Mouse (Mus musculus): ENCODE results near the gene Rps26.
"Not testable (repeated sequence)": the region's sequence is repeated elsewhere in the genome, so short reads cannot be mapped to it uniquely, and the experiment has no call there.

Gene Rps26

GRCm38 (mm10) chr10:128640891-128641290 lies 14.3 kb upstream of the Rps26 start:
- no peak for DNase-seq

- DNase-seq, result no peak
These were observed 13.5 kb upstream of the Rps26 start for GRCm38 (mm10) chr10:128639999-128640398.

DNA sequence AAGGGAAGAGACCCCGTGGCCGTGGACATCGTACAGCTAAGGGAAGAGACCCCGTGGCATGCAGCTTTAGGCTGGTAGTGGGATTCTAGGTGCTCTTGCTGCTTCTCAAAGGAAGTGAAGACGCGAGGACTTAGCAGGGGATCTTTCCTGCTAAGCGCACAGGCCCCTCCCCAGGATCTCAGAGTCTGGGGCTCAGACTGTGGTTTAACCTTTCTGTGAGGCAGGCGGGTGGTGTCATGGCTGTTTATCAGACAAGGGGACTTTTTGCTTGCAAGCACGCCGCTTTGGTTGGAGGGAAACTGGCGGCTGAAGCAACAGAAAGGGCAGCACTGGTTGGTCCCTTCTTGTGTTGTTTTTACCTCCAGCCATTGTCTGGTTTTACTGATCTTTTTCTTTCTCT lies 10.5 kb upstream of the Rps26 start:
- DNase-seq, result no peak

GRCm38 (mm10) chr10:128636561-128636960 lies 10.0 kb upstream of the Rps26 start:
- DNase-seq, result no peak

DNA sequence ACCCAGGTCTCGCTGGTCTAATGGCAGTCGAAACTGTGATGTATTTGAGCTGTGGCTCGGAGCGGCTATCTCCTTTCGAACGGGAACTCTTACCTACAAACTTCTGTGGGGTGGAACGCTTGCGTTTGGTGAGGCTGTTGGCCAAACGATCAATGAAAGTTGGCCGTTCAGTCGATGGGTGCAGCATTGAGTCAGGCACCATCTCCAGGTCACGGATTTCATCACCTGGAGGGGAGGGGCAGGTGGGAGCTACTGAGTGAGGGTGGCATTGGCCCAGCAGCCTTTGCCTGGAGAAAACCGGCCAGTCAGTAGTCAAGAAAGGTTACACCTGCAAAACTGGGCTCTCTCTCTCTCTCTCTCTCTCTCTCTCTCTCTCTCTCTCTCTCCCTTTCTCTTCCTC lies 9.2 kb upstream of the Rps26 start:
- DNase-seq, result no peak

GRCm38 (mm10) chr10:128631571-128631970 lies 5.0 kb upstream of the Rps26 start:
- no peak for DNase-seq

DNA sequence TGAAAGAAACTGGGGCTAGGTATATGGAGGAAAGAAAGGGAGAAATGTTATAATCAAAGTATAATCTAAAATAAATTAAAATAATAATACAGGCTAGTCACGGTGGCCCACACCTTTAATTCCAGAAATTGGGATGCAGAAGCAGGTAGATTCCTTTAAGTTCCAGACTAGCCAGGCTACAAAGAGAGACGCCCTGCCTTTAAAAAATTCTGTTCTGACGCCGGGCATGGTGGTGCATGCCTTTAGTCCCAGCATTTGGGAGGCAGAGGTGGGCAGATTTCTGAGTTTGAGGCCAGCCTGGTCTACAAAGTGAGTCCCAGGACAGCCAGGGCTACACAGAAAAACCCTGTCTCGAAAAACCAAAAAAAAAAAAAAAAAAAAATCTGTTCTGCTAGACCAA lies 3.8 kb upstream of the Rps26 start:
- DNase-seq, result not testable (repeated sequence)

GRCm38 (mm10) chr10:128629746-128630145 lies 3.2 kb upstream of the Rps26 start:
- no peak for DNase-seq

DNA sequence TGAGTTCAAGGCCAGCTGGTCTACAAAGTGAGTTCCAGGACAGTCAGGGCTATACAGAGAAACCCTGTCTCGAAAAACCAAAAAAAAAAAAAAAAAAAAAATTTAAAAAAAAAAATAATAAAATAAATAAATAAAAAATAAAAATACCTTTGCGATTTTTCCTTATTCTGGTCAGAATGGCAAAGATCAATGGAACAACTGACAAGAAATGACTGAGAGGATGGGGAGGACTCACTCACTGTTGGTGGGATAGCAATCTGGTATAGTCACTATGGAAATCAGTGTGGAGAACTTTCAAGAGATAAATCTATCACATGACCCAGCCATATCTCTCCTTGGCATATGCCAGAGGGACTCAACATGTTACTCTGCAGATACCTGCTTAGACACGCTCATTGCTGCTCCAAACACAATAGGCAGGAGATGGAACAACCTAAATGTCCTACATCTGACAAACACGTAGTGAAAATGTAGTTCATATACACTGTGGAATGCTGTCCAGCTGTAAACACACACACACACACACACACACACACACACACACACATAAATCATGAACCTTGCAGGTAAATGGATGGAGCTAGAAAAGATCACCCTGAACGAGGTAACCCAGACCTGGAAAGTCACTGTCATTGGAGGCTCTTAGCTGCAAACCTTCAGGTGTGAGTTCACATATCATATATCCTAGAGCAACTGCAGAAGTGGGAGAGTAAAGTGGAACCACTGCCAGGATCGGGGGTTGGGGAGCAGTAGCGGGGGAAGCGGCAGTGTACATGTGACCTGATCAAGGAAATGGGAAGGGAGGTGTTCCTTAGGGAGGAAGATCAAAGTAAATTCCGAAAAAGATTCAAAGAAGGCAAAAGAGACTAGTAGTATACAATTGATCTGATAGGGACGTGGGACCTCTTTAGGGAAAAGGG lies 1.1 kb upstream of the Rps26 start:
- no peak for DNase-seq

DNA sequence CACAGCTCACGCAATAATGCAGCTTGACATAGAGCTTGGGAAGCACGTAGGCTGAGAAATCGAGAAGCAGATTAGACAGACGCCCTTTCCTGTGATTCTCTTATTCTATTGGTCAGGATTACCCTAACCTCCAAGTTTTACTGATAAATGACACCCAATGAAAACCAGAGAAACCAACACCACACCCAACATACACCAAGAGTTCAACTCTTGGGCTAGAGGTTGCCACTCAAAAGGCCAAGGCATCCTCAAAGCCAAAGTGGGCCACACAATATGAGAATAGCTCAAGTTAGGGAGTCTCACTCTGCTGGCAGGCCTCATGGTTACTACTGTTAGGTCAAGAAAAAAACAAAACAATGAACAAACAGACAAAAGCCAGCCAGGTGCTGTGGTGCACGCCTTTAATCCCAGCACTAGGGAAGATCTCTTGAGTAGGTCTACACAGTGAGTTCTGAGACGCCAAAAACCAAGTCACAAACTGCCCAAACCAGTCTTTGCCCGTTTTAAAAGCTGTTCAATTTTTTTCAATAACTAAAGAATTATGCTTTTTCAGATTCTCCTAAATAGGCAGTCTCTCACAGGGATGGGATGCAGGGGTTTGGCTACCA lies 1.2 kb downstream of the Rps26 start:
- no peak for DNase-seq

- not testable (repeated sequence) for DNase-seq
These were observed 3.4 kb downstream of the Rps26 start for GRCm38 (mm10) chr10:128623106-128623613.

GRCm38 (mm10) chr10:128622702-128623101 lies 3.8 kb downstream of the Rps26 start:
- no peak for DNase-seq

DNA sequence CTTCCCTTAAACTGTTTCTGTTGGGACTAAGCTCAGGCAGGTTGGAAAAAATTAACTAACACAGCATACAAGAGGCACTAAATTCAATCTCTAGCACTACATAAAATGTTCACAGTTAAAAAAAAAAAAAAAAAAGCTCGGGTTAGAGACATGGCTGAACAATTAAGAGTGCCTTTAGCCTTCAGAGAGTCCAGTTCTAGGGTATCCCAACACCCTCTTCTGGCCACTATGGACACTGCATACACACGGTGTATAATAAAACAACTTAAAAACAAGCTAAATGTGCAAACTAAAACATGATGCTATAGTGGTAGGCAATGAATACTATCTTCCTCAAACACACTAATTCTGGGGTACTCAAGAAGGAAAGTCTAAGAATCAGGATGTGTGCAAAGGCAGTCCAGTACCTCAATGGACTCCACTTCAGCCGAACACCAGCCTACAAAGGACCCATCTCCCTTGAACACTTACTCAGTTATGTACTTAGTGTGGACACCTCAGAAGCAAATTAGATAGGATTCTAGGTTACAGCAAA lies 4.5 kb downstream of the Rps26 start:
- DNase-seq, result no peak

GRCm38 (mm10) chr10:128620241-128620640 lies 6.3 kb downstream of the Rps26 start:
- DNase-seq, result no peak

- DNase-seq, result not testable (repeated sequence)
These were observed 7.4 kb downstream of the Rps26 start for GRCm38 (mm10) chr10:128619148-128619547.

DNA sequence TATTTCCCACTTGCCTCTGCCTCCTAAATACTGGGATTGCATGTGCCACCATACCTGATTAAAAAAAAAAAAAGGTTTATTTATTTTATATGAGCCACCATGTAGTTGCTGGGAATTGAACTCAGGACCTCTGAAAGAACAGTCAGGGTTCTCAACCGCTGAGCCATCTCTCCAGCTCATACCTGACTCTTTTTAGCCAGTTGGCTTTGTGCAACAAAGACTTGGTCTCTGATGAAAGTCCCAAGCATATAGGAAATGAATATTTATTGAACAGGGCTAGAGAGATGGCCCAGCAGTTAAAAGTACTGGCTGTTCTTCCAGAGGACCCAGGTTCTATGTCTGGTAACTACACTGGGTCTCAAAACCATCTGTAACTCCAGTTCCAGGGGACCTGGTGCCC lies 8.0 kb downstream of the Rps26 start:
- no peak for DNase-seq

DNA sequence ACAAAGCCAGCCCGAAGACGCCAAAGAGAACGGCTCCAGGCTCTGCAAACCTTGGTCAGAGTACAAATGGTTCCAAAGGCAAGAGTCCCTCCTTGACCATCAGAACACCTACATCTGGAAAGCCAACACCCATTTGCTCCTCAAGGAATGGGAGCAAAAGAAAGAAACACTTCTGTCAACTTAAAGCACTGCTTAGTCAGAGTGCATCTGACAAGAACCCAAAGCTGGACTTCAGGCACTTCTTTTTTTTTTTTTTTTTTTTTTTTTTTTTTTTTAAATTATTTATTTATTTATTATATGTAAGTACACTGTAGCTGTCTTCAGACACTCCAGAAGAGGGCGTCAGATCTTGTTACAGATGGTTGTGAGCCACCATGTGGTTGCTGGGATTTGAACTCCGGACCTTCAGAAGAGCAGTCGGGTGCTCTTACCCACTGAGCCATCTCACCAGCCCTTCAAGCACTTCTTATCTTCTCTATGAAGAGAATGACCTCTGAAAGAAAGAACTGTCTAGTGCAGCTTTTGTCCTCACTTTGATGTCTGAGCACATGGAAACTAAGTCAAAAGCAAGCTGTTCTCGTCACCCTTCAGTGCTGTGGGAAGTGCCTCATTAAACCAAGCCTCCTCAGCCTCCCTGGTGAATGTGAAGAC lies 10.6 kb downstream of the Rps26 start:
- DNase-seq, result not testable (repeated sequence)

- no peak for DNase-seq
These were observed 11.6 kb downstream of the Rps26 start for GRCm38 (mm10) chr10:128614934-128615333.

- not testable (repeated sequence) for DNase-seq
These were observed 12.7 kb downstream of the Rps26 start for GRCm38 (mm10) chr10:128613820-128614219.

GRCm38 (mm10) chr10:128613154-128613440 lies 13.4 kb downstream of the Rps26 start:
- DNase-seq, result no peak

DNA sequence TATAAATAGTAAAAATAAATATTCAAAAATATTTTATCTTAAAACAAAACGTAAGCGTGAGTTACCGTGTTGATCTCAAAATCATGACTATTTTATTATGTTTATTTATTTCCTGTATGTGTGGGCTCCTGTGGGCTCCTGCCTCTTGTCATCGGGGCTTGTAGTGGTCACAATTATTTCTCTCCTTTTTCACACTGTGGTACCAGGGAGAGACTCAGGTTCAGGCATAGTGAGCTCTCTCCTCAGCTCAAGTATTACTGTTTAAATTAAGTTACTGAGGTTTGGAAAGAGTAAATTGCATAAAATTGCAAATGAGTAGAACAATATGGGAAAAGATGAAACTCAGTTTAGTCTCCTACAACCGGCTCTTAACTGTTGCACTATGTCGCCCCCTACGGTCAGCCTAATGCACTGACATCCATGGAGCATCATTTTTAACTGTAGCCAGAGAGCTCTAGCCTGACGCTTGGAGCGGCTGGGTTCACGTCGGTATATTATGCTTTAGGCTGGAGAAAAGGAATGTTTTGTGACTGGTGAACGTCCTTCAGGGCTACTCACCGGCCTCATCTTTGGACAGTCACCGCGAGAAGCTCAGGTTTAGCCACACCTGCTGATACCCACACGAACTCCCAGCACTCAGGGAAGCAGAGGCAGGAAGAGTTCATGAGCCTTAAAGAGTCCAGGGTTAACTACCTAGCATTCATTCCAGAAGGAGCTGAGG lies 14.0 kb downstream of the Rps26 start:
- DNase-seq, result peak; percentile 76 to 81

DNA sequence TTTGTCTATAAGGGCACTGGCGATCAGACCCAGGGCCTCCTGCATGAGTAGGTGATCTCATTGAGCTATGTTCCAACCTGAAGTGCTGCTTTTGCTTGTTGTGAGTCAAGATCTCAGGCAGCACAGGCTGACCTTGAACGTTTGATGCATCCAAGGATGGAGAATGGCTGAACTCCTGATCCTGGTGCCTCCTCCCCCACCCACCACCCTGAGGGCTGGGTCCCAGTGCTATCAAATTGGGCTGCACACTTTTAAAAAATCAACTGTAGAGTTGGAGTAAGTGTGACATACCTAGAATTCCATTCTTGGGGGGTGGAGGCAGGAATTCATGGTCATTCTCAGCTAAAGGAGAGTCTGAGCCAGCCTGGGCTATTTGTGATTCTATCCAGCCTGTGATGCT lies 20.1 kb downstream of the Rps26 start:
- no peak for DNase-seq

All from kidney, postnatal 25 days (tissue).